Mouse (Mus musculus) hindbrain, embryonic 15.5 days (tissue): ENCODE measurements at regions not wholly inside any gene's neighbourhood (a gene's known extent, or its start where the extent isn't known, plus 50 kb on each side); places are given as distances from the start of the nearest gene placed in this dataset.

ENCODE experiments used
- ATAC-seq: fragments of 200-750 bp; cut with Nextera tagmentation; 2 replicates; pipeline ENCODE4 v1.8.0; 2017; ENCODE audit warnings: low read depth, moderate number of reproducible peaks, moderate TSS enrichment; ENCODE audit not compliant: low FRiP score
- H3K27ac ChIP-seq: fragments of 300-500 bp; sonication (generic); replicated peaks from 2 replicates; pipeline ENCODE4 v1.5.1; 2015; ENCODE audit warnings: mild to moderate bottlenecking, inconsistent platforms
- H3K27me3 ChIP-seq: fragments of 300-500 bp; sonication (generic); 2 replicates; pipeline ENCODE4 v1.6.1; 2015; ENCODE audit warnings: control low read depth, inconsistent platforms
- H3K36me3 ChIP-seq: fragments of 300-500 bp; sonication (generic); 2 replicates; pipeline ENCODE4 v1.6.1; 2015; ENCODE audit warnings: control low read depth, inconsistent platforms
- H3K4me1 ChIP-seq: fragments of 300-500 bp; sonication (generic); replicated peaks from 2 replicates; pipeline ENCODE4 v1.6.1; 2015; ENCODE audit warnings: control low read depth, inconsistent platforms
- H3K4me2 ChIP-seq: fragments of 300-500 bp; sonication (generic); 2 replicates; pipeline ENCODE4 v1.6.1; 2015; ENCODE audit warnings: moderate library complexity, mild to moderate bottlenecking, inconsistent platforms
- H3K4me3 ChIP-seq: fragments of 300-500 bp; sonication (generic); 2 replicates; pipeline ENCODE4 v1.5.1; 2015; ENCODE audit warnings: mild to moderate bottlenecking, inconsistent platforms
- H3K9ac ChIP-seq: fragments of 300-500 bp; sonication (generic); 2 replicates; pipeline ENCODE4 v1.6.1; 2015; ENCODE audit warnings: inconsistent platforms
- H3K9me3 ChIP-seq: fragments of 300-500 bp; sonication (generic); 2 replicates; pipeline ENCODE4 v1.6.1; 2016; ENCODE audit warnings: control low read depth, inconsistent platforms
- WGBS: fragments of 180-500 bp; shearing (Covaris S2); methylation state at CpG from one replicate; pipeline ENCODE4 v1.1.7; 2015; 5-methylcytosine and 5-hydroxymethylcytosine counted together

GRCm38 (mm10) chr11:57933065-57933464, 75.8 kb upstream of the Larp1 start:
- Histone ChIP-seq H3K9ac (no peak overlapping the region), H3K36me3 (no peaks in the 10 kb centered on the region), H3K9me3 (no peaks in the 10 kb centered on the region), H3K4me1 (peaks cover 6% of the 10 kb centered on the region), H3K27ac (no peak overlapping the region), H3K27me3 (no peaks in the 10 kb centered on the region), H3K4me2 (no peak overlapping the region), H3K4me3 (no peak overlapping the region)
- no peak for ATAC-seq
- whole genome bisulfite sequencing = 25% methylated on average over 5 of the region's 5 CpGs

DNA sequence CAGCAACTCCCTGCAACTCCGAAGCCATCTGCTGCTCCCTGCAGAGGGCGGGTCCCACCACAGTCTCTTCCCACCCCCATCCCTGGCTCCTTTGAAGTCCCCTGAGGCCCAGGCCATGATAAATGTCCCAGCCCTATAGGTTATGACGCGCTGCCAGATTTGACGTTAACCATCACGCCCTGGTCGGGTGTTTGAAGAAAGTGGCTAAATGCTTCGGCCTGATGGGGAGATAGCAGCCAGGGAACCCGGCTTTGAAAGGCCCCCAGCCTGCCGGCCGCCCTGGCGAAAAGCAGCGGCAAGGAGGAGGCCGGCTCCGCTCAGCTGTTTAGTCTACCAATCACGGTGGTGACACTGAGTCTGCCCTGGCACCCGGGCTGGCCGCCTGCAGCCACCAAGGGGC, 79.4 kb upstream of the Larp1 start:
- Histone ChIP-seq H3K4me2 (peak overlapping the region; percentile 43), H3K27ac (no peak overlapping the region), H3K27me3 (no peaks in the 10 kb centered on the region), H3K36me3 (no peaks in the 10 kb centered on the region), H3K4me3 (no peak overlapping the region), H3K9me3 (no peaks in the 10 kb centered on the region), H3K4me1 (peaks cover 6% of the 10 kb centered on the region), H3K9ac (no peak overlapping the region)
- WGBS = 8% methylated on average over 18 of the region's 18 CpGs
- ATAC-seq = no peak

DNA sequence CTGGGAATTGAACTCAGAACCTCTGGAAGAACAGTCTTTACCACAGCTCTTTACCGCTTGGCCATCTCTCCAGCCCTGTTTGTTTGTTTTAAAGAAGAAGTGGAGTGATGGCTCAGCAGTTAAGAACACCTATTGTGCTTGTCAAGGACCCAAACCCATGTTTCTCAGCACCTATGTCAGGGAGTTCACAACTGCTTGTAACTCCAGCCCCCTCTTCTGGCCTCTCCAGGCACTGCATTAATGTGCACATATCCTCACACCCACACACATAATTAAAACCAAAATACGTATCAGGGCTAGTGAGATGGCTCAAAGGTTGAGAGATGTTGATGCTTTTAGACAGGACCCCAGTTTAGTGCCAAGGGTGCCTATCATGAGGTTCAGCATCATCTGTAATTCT, 87.6 kb upstream of the Hand1 start:
- no peak for ATAC-seq
- Histone ChIP-seq H3K9ac (no peak overlapping the region), H3K36me3 (no peaks in the 10 kb centered on the region), H3K9me3 (no peaks in the 10 kb centered on the region), H3K4me3 (no peak overlapping the region), H3K27ac (no peak overlapping the region), H3K4me1 (no peaks in the 10 kb centered on the region), H3K4me2 (no peak overlapping the region), H3K27me3 (no peaks in the 10 kb centered on the region)
- 92% methylated on average over 2 of the region's 2 CpGs for WGBS

DNA sequence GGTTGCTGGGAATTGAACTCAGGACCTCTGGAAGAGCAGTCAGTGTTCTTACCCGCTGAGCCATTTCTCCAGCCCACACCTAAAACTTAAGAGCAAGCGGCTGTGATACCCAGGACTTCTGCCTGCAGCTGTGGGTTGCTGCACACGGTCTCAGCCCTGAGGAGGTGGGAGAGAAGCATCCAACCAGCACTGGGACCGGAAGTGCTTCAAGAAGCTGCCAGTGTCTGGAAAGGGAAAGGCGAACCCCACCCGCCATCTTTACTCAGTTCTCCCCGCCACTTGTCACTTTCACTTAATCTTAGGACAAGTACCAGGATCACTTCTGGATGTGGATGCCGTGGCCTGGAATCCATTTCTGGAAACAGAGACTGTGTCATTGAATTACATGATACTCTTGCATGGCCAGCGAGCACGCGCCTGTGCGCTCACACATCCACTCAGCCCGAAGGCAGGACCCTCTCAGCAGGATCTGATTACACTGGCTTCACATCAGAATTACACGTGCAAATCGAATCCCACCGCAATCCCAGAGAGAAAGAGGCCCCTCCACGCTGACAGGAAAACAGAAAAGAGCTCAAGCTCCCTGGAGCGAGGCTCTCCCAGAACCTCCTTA, 85.9 kb upstream of the Hand1 start:
- Histone ChIP-seq H3K4me1 (no peaks in the 10 kb centered on the region), H3K9ac (no peak overlapping the region), H3K27ac (no peak overlapping the region), H3K4me3 (no peak overlapping the region), H3K36me3 (no peaks in the 10 kb centered on the region), H3K27me3 (no peaks in the 10 kb centered on the region), H3K4me2 (no peak overlapping the region), H3K9me3 (no peaks in the 10 kb centered on the region)
- 82% methylated on average over 18 of the region's 18 CpGs for WGBS
- ATAC-seq = no peak

DNA sequence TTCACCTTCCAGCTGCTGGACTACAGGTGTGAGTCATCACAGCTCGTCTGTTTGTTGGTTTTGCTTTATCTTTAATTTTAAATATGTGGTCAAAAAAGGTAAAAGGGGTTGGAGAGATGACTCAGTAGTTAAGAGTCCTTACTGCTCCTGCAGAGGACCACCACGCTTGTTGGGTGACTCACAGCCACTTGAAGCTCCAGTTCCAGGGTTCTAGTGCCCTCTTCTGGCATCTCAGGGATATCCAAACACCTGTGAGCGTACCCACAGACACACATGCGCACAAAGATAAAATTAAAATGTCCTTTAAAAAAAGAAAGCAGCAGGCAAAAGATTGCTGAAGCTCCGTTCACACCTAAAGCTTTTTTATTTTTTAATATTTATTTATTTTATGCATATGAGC, 85.4 kb upstream of the Hand1 start:
- Histone ChIP-seq H3K4me2 (no peak overlapping the region), H3K9me3 (no peaks in the 10 kb centered on the region), H3K4me3 (no peak overlapping the region), H3K27ac (no peak overlapping the region), H3K9ac (no peak overlapping the region), H3K36me3 (no peaks in the 10 kb centered on the region), H3K27me3 (no peaks in the 10 kb centered on the region), H3K4me1 (no peaks in the 10 kb centered on the region)
- 80% methylated on average over 5 of the region's 5 CpGs for WGBS
- ATAC-seq = no peak

- Histone ChIP-seq H3K4me3 (no peak overlapping the region), H3K4me2 (no peak overlapping the region), H3K27me3 (no peaks in the 10 kb centered on the region), H3K27ac (no peak overlapping the region), H3K36me3 (no peaks in the 10 kb centered on the region), H3K9me3 (no peaks in the 10 kb centered on the region), H3K4me1 (no peaks in the 10 kb centered on the region), H3K9ac (no peak overlapping the region)
- 50% methylated on average over 6 of the region's 6 CpGs for WGBS
- ATAC-seq = no peak
Observed at GRCm38 (mm10) chr11:57916016-57916415, 83.4 kb upstream of the Hand1 start.

DNA sequence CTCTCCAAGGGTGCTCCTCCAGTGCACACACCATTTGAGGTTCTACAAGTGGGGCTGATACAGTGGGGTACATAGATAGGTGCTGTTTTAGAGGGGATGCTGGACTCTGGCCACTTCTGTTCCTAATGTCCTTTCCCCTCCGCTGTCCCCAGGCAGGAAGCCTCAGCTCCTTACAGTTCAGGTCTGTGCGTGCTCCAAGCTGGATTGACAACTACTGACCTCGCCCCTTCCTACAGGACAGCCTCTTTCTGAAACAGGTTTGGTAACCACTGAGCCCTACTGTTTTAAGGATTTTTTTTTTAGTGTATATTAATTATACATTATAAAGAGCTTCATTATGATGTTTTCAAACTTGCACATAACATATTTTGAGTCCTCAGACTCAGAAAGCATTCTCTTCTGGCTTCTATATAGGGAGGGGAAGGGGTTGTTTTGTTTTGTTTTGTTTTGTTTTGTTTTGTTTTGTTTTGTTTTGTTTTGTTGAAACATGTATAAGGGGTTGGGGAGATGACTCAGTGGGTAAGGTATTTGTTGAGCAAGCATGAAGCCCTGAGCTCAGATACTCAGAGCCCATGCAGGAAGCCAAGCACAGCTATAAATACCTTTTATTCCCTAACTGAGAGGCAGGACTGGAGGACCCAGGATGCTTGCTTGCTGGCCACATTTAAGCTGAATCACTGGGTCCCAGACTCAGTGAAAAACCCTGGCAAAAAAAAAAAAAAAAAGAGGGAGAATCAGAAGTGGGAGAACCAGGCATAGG, 81.4 kb upstream of the Hand1 start:
- WGBS = 83% methylated on average over 3 of the region's 3 CpGs
- Histone ChIP-seq H3K9me3 (no peaks in the 10 kb centered on the region), H3K27ac (no peak overlapping the region), H3K4me1 (no peaks in the 10 kb centered on the region), H3K4me3 (no peak overlapping the region), H3K9ac (no peak overlapping the region), H3K4me2 (no peak overlapping the region), H3K27me3 (no peaks in the 10 kb centered on the region), H3K36me3 (no peaks in the 10 kb centered on the region)
- ATAC-seq = no peak

DNA sequence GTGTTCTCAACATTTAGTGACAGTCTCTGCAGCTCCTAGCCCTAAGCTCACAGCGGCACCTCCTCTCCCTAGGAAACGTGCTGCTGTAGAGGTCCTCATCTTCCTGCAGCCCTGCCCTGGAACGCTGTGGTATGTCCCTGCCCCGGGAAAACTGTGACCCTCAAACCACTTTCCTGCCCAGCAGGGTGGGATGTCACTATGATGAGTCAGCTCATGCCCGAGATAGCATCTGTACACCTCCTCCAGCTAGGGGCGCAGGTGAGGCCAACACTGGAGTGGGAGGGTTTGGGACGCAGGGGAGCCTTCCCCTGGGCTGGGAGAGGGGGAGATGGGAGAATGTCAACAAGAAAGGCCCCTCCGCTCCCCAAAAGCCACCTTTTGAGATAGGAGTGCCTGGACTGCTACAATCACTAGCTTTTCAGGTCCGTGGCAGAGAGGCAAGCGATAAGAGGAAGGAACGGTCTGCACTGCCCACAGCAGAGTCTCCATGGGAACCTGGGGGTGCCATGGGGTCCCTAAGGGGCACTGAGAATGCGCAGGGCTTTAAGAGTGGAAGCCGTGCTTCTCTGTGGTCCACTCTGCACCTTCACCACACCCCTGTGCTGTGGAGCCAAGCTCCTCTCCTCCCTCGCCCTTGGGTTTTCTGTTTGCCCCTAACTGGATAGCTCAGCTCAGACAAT, 80.5 kb upstream of the Hand1 start:
- no peak for ATAC-seq
- Histone ChIP-seq H3K4me1 (no peaks in the 10 kb centered on the region), H3K36me3 (no peaks in the 10 kb centered on the region), H3K27me3 (no peaks in the 10 kb centered on the region), H3K9ac (no peak overlapping the region), H3K27ac (no peak overlapping the region), H3K4me3 (no peak overlapping the region), H3K9me3 (no peaks in the 10 kb centered on the region), H3K4me2 (no peak overlapping the region)
- 62% methylated on average over 14 of the region's 14 CpGs for WGBS

DNA sequence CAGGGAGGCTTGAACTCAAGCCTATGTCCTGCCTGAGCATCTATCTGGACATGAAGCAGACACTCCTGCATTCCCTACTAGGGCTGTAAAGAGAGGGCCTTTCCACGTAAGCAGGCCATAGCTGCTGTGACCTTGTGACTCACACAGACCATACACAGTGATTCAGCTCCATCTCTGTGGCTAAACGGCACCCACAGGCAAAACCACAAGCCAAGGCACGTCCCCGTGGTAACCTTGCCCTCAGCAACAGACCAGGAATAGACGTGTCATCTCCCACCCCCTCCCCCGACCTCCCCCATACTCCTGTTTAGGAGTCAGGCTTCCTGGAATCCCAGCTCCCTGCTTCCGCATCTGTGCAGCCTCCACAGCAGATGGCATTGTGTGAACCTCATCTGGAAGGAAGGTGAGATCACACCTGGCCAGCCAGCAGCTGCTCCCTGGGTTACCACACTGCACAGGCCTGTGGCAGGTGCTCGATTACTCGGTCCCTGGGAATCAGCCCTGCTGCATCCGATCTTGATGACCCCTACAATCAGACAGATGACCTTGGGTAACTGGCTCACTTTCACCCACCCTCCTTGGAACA, 79.2 kb upstream of the Hand1 start:
- Histone ChIP-seq H3K36me3 (no peaks in the 10 kb centered on the region), H3K9ac (no peak overlapping the region), H3K27me3 (no peaks in the 10 kb centered on the region), H3K9me3 (no peaks in the 10 kb centered on the region), H3K4me3 (no peak overlapping the region), H3K4me2 (no peak overlapping the region), H3K27ac (no peak overlapping the region), H3K4me1 (no peaks in the 10 kb centered on the region)
- 52% methylated on average over 10 of the region's 10 CpGs for WGBS
- no peak for ATAC-seq

GRCm38 (mm10) chr11:57904216-57904615, 71.6 kb upstream of the Hand1 start:
- Histone ChIP-seq H3K9ac (no peak overlapping the region), H3K9me3 (no peaks in the 10 kb centered on the region), H3K4me1 (no peaks in the 10 kb centered on the region), H3K4me3 (no peak overlapping the region), H3K36me3 (no peaks in the 10 kb centered on the region), H3K4me2 (no peak overlapping the region), H3K27me3 (no peaks in the 10 kb centered on the region), H3K27ac (no peak overlapping the region)
- no peak for ATAC-seq
- 63% methylated on average over 9 of the region's 9 CpGs for WGBS

GRCm38 (mm10) chr11:57899335-57899734, 66.7 kb upstream of the Hand1 start:
- no peak overlapping the region for H3K27ac ChIP-seq
- H3K9ac ChIP-seq = no peak overlapping the region
- H3K4me3 ChIP-seq = no peak overlapping the region
- H3K4me1 ChIP-seq = no peaks in the 10 kb centered on the region
- no peaks in the 10 kb centered on the region for H3K36me3 ChIP-seq
- H3K27me3 ChIP-seq = no peaks in the 10 kb centered on the region
- H3K4me2 ChIP-seq = no peak overlapping the region
- ATAC-seq = no peak
- H3K9me3 ChIP-seq = no peaks in the 10 kb centered on the region
- 74% methylated on average over 4 of the region's 4 CpGs for WGBS

- no peak for ATAC-seq
- Histone ChIP-seq H3K9ac (no peak overlapping the region), H3K4me2 (no peak overlapping the region), H3K4me3 (no peak overlapping the region), H3K4me1 (no peaks in the 10 kb centered on the region), H3K27me3 (no peaks in the 10 kb centered on the region), H3K36me3 (no peaks in the 10 kb centered on the region), H3K9me3 (no peaks in the 10 kb centered on the region), H3K27ac (no peak overlapping the region)
- WGBS = 47% methylated on average over 1 of the region's 1 CpGs
Observed at GRCm38 (mm10) chr11:57895497-57895896, 62.9 kb upstream of the Hand1 start.
